Mouse (Mus musculus) forebrain, embryonic 14.5 days (tissue): ENCODE data around the gene Ctsf. TPM values are rescaled to one million over a fixed set of nuclear protein-coding genes. Genes with fewer than 3 reads are reported as not detected.
A peak's percentile ranks its signal among the peaks of the same experiment; 100 is the strongest.

ENCODE experiments used
- ATAC-seq: fragments of 200-750 bp; cut with Nextera tagmentation; 2 replicates; pipeline ENCODE4 v1.8.0; 2017; ENCODE audit warnings: mild to moderate bottlenecking, moderate library complexity
- DNase-seq: peaks from one replicate; pipeline ENCODE4 v3.0.0-alpha.2; 2015; ENCODE audit warnings: low spot score
- H3K27ac ChIP-seq: fragments of 300-500 bp; sonication (generic); 2 replicates; pipeline ENCODE4 v1.5.1; 2014; ENCODE audit warnings: low read depth, mild to moderate bottlenecking, control low read depth, low read length, moderate library complexity
- H3K27me3 ChIP-seq: fragments of 300-500 bp; sonication (generic); replicated peaks from 2 replicates; pipeline ENCODE4 v1.6.1; 2014; ENCODE audit warnings: low read length, control low read depth, mixed read lengths; ENCODE audit not compliant: control insufficient read depth, insufficient read depth
- H3K36me3 ChIP-seq: fragments of 300-500 bp; sonication (generic); 2 replicates; pipeline ENCODE4 v1.6.1; 2014; ENCODE audit warnings: low read length, control low read depth; ENCODE audit not compliant: control insufficient read depth, insufficient read depth
- H3K4me1 ChIP-seq: fragments of 300-500 bp; sonication (generic); 2 replicates; pipeline ENCODE4 v1.6.1; 2014; ENCODE audit warnings: antibody characterized with exemption, low read length, control low read depth; ENCODE audit not compliant: control insufficient read depth, insufficient read depth
- H3K4me2 ChIP-seq: fragments of 300-500 bp; sonication (generic); 2 replicates; pipeline ENCODE4 v1.6.1; 2014; ENCODE audit warnings: mild to moderate bottlenecking, control low read depth, low read length
- H3K4me3 ChIP-seq: fragments of 300-500 bp; sonication (generic); 2 replicates; pipeline ENCODE4 v1.5.1; 2014; ENCODE audit warnings: low read depth, low read length, control low read depth
- H3K9ac ChIP-seq: fragments of 300-500 bp; sonication (generic); 2 replicates; pipeline ENCODE4 v1.6.1; 2014; ENCODE audit warnings: mild to moderate bottlenecking, low read length, control low read depth, moderate library complexity
- H3K9me3 ChIP-seq: fragments of 300-500 bp; sonication (generic); replicated peaks from 2 replicates; pipeline ENCODE4 v1.6.1; 2016; ENCODE audit warnings: low read length, control low read depth, mixed read lengths; ENCODE audit not compliant: control insufficient read depth
- WGBS: fragments of 180-500 bp; shearing (Covaris S2); extraction: QIAGEN DNeasy Blood & Tissue Kit; methylation state at CpG from one replicate; pipeline ENCODE4 v1.1.7; 2014; 5-methylcytosine and 5-hydroxymethylcytosine counted together
- polyA plus RNA-seq: library from polyadenylated mRNA; unstranded; fragments of >200 nt; fragmentation: Nextera tagmentation; extraction: Ambion mirVana; gene quantifications from 2 replicates; pipeline ENCODE4 v1.2.1, GENCODE M21; 2014

The Ctsf gene
- polyA plus RNA-seq, 1 experiment from 2014 or later, result 43.9 TPM

GRCm38 (mm10) chr19:4889791-4890190, 34.9 kb downstream of the Ctsf start:
- no peaks in the 10 kb centered on the region for H3K27me3 ChIP-seq
- 85% methylated on average over 10 of the region's 10 CpGs for WGBS
- H3K4me1 ChIP-seq, result no peaks in the 10 kb centered on the region
- no peak overlapping the region for H3K27ac ChIP-seq
- no peak for ATAC-seq
- no peak overlapping the region for H3K4me3 ChIP-seq
- H3K9ac ChIP-seq, result no peak overlapping the region
- H3K9me3 ChIP-seq, result no peaks in the 10 kb centered on the region
- peaks cover 33% of the 10 kb centered on the region for H3K36me3 ChIP-seq
- H3K4me2 ChIP-seq, result no peak overlapping the region
- no peak for DNase-seq

GRCm38 (mm10) chr19:4891798-4892197, 36.9 kb downstream of the Ctsf start:
- no peak for ATAC-seq
- no peak overlapping the region for H3K4me2 ChIP-seq
- no peaks in the 10 kb centered on the region for H3K9me3 ChIP-seq
- no peak overlapping the region for H3K9ac ChIP-seq
- H3K4me3 ChIP-seq, result no peak overlapping the region
- peaks cover 41% of the 10 kb centered on the region for H3K36me3 ChIP-seq
- H3K4me1 ChIP-seq, result no peaks in the 10 kb centered on the region
- no peaks in the 10 kb centered on the region for H3K27me3 ChIP-seq
- 86% methylated on average over 3 of the region's 3 CpGs for WGBS
- DNase-seq, result no peak
- H3K27ac ChIP-seq, result no peak overlapping the region

- Histone ChIP-seq H3K36me3 (peaks cover 53% of the 10 kb centered on the region), H3K9me3 (no peaks in the 10 kb centered on the region), H3K4me3 (no peak overlapping the region), H3K27me3 (no peaks in the 10 kb centered on the region), H3K4me1 (no peaks in the 10 kb centered on the region), H3K4me2 (no peak overlapping the region), H3K9ac (no peak overlapping the region), H3K27ac (no peak overlapping the region)
- DNase-seq (no peak), ATAC-seq (no peak)
- WGBS, result 50% methylated on average over 21 of the region's 21 CpGs
These were observed 42.0 kb downstream of the Ctsf start for GRCm38 (mm10) chr19:4896780-4897520.

- 91% methylated on average over 9 of the region's 9 CpGs for WGBS
- DNase-seq, result no peak
These were observed 44.0 kb downstream of the Ctsf start for GRCm38 (mm10) chr19:4898972-4899371.

GRCm38 (mm10) chr19:4899888-4900287, 45.0 kb downstream of the Ctsf start:
- ATAC-seq (no peak), DNase-seq (no peak)
- H3K4me3 ChIP-seq, result no peak overlapping the region
- H3K36me3 ChIP-seq, result peaks cover 58% of the 10 kb centered on the region
- no peak overlapping the region for H3K4me2 ChIP-seq
- H3K9ac ChIP-seq, result no peak overlapping the region
- WGBS, result 85% methylated on average over 3 of the region's 3 CpGs
- no peaks in the 10 kb centered on the region for H3K4me1 ChIP-seq
- no peaks in the 10 kb centered on the region for H3K9me3 ChIP-seq
- H3K27ac ChIP-seq, result no peak overlapping the region
- no peaks in the 10 kb centered on the region for H3K27me3 ChIP-seq

More at GRCm38 (mm10) chr19:4898972-4899371, 44.0 kb downstream of the Ctsf start:
- Histone ChIP-seq H3K27ac (no peak overlapping the region), H3K4me1 (no peaks in the 10 kb centered on the region), H3K9ac (no peak overlapping the region), H3K4me3 (no peak overlapping the region), H3K36me3 (peaks cover 61% of the 10 kb centered on the region), H3K9me3 (no peaks in the 10 kb centered on the region), H3K4me2 (no peak overlapping the region), H3K27me3 (no peaks in the 10 kb centered on the region)
- ATAC-seq, result no peak

GRCm38 (mm10) chr19:4905979-4906794, 51.3 kb downstream of the Ctsf start, which contains the start of gene Bbs1:
Gene Bbs1, minus strand, starts transcription at chr19:4906628.
- Histone ChIP-seq H3K4me2 (peak within 1 kb of the TSS; percentile 76), H3K27me3 (no peaks in the 10 kb centered on the region), H3K36me3 (peaks cover 47% of the 10 kb centered on the region), H3K9me3 (no peaks in the 10 kb centered on the region), H3K9ac (peak within 1 kb of the TSS; percentile 69), H3K4me3 (peak within 1 kb of the TSS; percentile 68), H3K27ac (peak within 1 kb of the TSS; percentile 71), H3K4me1 (0 out of 2 replicates have a peak, but pooled peaks cover 4% of the 10 kb centered on the region)
- DNase-seq (peak; percentile 91), ATAC-seq (peak; percentile 79)
- WGBS, result 8% methylated on average over 31 of the region's 31 CpGs

GRCm38 (mm10) chr19:4908107-4908506, 53.2 kb downstream of the Ctsf start:
- WGBS, result 86% methylated on average over 4 of the region's 4 CpGs
- Histone ChIP-seq H3K4me3 (no peak overlapping the region), H3K27me3 (no peaks in the 10 kb centered on the region), H3K27ac (no peak overlapping the region), H3K4me2 (no peak overlapping the region), H3K4me1 (0 out of 2 replicates have a peak, but pooled peaks cover 4% of the 10 kb centered on the region), H3K9ac (no peak overlapping the region), H3K9me3 (no peaks in the 10 kb centered on the region), H3K36me3 (peaks cover 55% of the 10 kb centered on the region)
- no peak for ATAC-seq
- DNase-seq, result peak; percentile 26

- Histone ChIP-seq H3K4me1 (0 out of 2 replicates have a peak, but pooled peaks cover 4% of the 10 kb centered on the region), H3K36me3 (peaks cover 61% of the 10 kb centered on the region), H3K4me2 (no peak overlapping the region), H3K27me3 (no peaks in the 10 kb centered on the region), H3K9ac (no peak overlapping the region), H3K27ac (no peak overlapping the region), H3K9me3 (no peaks in the 10 kb centered on the region), H3K4me3 (no peak overlapping the region)
- no peak for ATAC-seq
- no peak for DNase-seq
- WGBS, result 92% methylated on average over 7 of the region's 7 CpGs
These were observed 54.4 kb downstream of the Ctsf start for GRCm38 (mm10) chr19:4909376-4909775.
